Mouse (Mus musculus) stomach, postnatal 0 days (tissue): ENCODE results near the gene Arhgap17. TPM values are rescaled to one million over a fixed set of nuclear protein-coding genes. Genes with fewer than 3 reads are reported as not detected.

Source experiments
- ATAC-seq: fragments of 200-750 bp; cut with Nextera tagmentation; 2 replicates; pipeline ENCODE4 v1.8.0; 2017; ENCODE audit not compliant: low FRiP score, low TSS enrichment
- DNase-seq: peaks from one replicate; pipeline ENCODE4 v3.0.0-alpha.2; 2016; ENCODE audit warnings: low spot score
- H3K27ac ChIP-seq: fragments of 300-500 bp; sonication (generic); replicated peaks from 2 replicates; pipeline ENCODE4 v1.5.1; 2014; ENCODE audit warnings: mild to moderate bottlenecking, control low read depth
- H3K27me3 ChIP-seq: fragments of 300-500 bp; sonication (generic); 2 replicates; pipeline ENCODE4 v1.6.1; 2014; ENCODE audit warnings: low read length; ENCODE audit not compliant: control insufficient read depth, insufficient read depth
- H3K36me3 ChIP-seq: fragments of 300-500 bp; sonication (generic); 2 replicates; pipeline ENCODE4 v1.6.1; 2014; ENCODE audit warnings: low read length, mixed read lengths; ENCODE audit not compliant: control insufficient read depth, insufficient read depth
- H3K4me1 ChIP-seq: fragments of 300-500 bp; sonication (generic); replicated peaks from 2 replicates; pipeline ENCODE4 v1.6.1; 2014; ENCODE audit warnings: antibody characterized with exemption; ENCODE audit not compliant: control insufficient read depth, insufficient read depth
- H3K4me2 ChIP-seq: fragments of 300-500 bp; sonication (generic); replicated peaks from 2 replicates; pipeline ENCODE4 v1.6.1; 2014; ENCODE audit warnings: low read depth, mild to moderate bottlenecking, control low read depth, moderate library complexity
- H3K4me3 ChIP-seq: fragments of 300-500 bp; sonication (generic); 2 replicates; pipeline ENCODE4 v1.5.1; 2014; ENCODE audit warnings: low read depth, low read length, control low read depth
- H3K9ac ChIP-seq: fragments of 300-500 bp; sonication (generic); 2 replicates; pipeline ENCODE4 v1.6.1; 2014; ENCODE audit warnings: mild to moderate bottlenecking, low read length, control low read depth, mixed read lengths
- H3K9me3 ChIP-seq: fragments of 300-500 bp; sonication (generic); 2 replicates; pipeline ENCODE4 v1.6.1; 2016; ENCODE audit warnings: low read length; ENCODE audit not compliant: control insufficient read depth
- CTCF ChIP-seq: IDR thresholded peaks from 2 replicates; pipeline ENCODE4 v1.5.1; 2016; ENCODE audit warnings: antibody characterized with exemption, low read depth, mild to moderate bottlenecking, moderate library complexity
- EP300 ChIP-seq: optimal IDR thresholded peaks from 2 replicates; pipeline ENCODE3; 2016; ENCODE audit warnings: antibody characterized with exemption
- WGBS: fragments of 180-500 bp; shearing (Covaris S2); extraction: QIAGEN DNeasy Blood & Tissue Kit; methylation state at CpG from one replicate; pipeline ENCODE4 v1.1.7; 2014; 5-methylcytosine and 5-hydroxymethylcytosine counted together
- polyA plus RNA-seq: library from polyadenylated mRNA; unstranded; fragments of >200 nt; fragmentation: Nextera tagmentation; extraction: Ambion mirVana; gene quantifications from 2 replicates; pipeline ENCODE4 v1.2.1, GENCODE M21; 2015

Arhgap17 gene
- polyA plus RNA-seq, 1 experiment from 2014 or later = 8.0 TPM

DNA sequence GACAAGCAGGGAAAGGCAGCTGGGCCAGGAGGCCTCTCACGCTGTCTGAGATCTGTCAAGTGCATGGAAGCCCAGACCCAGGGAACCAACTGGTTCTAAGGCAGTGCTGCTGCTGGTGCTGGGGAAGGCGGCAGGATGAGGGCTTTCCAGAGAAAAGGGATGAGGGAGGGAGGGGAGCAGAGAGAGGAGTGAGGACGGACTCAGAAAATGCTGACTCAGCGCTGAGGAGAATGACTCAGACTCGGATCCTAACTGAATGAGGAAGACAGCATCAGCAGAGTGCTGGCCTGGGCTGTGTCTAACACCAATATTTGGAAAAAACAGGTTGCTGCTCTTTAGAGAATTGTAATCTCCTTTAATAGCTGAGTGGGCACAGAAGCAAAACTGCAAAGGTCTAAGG is 57.9 kb downstream of the Arhgap17 start:
- H3K4me2 ChIP-seq = no peak overlapping the region
- 70% methylated on average over 5 of the region's 5 CpGs for WGBS
- peaks cover 17% of the 10 kb centered on the region for H3K36me3 ChIP-seq
- no peaks in the 10 kb centered on the region for H3K4me1 ChIP-seq
- TF ChIP-seq CTCF (no peak), EP300 (no peak)
- no peaks in the 10 kb centered on the region for H3K9me3 ChIP-seq
- H3K9ac ChIP-seq = no peak overlapping the region
- no peaks in the 10 kb centered on the region for H3K27me3 ChIP-seq
- DNase-seq = no peak
- no peak overlapping the region for H3K4me3 ChIP-seq
- no peak for ATAC-seq
- H3K27ac ChIP-seq = no peak overlapping the region

DNA sequence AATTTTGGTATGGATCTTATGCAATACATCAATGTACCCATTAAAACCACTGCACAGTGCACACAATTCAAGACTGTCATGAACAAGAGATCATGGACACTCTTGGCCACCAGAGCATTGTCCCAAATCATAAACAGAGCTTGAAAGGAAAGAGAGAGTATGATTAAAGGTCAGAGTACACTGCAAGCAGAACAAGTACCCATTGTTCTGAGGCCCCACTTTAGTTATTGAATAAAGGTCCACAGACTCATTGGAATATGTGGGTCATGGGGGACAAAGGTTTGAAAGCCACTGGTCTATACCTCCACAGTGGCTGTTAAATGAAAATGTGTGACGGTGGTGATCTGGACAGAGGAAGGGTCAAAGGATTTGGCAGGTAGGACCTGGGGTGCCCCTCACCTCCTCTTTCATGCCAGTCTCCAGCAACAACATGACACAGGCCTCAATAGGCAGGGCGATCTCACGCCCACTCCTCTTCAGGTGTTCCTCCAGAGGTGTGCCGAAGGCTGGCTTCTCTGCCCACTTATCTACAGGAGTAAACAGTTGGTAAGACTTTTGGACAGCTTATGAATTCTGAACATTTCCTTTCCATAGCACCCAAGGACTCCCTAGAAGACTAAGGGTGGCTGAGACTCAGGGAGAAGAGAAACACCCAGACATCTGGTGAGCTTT is 61.7 kb downstream of the Arhgap17 start:
- Histone ChIP-seq H3K36me3 (peaks cover 13% of the 10 kb centered on the region), H3K9ac (no peak overlapping the region), H3K4me2 (no peak overlapping the region), H3K27ac (no peak overlapping the region), H3K9me3 (no peaks in the 10 kb centered on the region), H3K4me3 (no peak overlapping the region), H3K4me1 (no peaks in the 10 kb centered on the region), H3K27me3 (no peaks in the 10 kb centered on the region)
- DNase-seq (no peak), ATAC-seq (no peak)
- no peak for TF ChIP-seq EP300
- no peak for TF ChIP-seq CTCF
- 93% methylated on average over 4 of the region's 4 CpGs for WGBS

DNA sequence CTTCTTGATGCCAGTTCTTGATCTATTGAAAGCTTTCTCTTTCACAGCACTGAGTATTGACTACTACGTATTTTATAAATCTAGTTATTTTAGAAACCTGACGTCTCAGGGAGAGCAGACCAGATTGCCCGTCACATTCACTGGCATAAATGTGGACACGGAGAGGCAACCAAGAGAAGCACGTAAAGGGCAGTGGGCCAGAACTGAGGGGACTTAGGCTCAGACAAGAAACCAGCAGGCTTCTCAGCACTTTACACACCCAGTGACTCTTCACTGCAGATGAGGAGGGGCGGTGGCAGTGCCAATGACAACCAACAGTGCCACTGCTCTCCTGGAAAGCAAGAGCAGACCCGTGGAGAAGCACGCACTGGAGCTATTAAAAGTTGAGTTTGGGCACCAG is 62.5 kb downstream of the Arhgap17 start:
- H3K9ac ChIP-seq = no peak overlapping the region
- H3K4me2 ChIP-seq = no peak overlapping the region
- no peaks in the 10 kb centered on the region for H3K4me1 ChIP-seq
- ATAC-seq = no peak
- no peak overlapping the region for H3K27ac ChIP-seq
- no peaks in the 10 kb centered on the region for H3K9me3 ChIP-seq
- no peak for TF ChIP-seq CTCF
- no peak for TF ChIP-seq EP300
- WGBS = 95% methylated on average over 8 of the region's 8 CpGs
- peaks cover 9% of the 10 kb centered on the region for H3K36me3 ChIP-seq
- no peak overlapping the region for H3K4me3 ChIP-seq
- DNase-seq = no peak
- no peaks in the 10 kb centered on the region for H3K27me3 ChIP-seq

DNA sequence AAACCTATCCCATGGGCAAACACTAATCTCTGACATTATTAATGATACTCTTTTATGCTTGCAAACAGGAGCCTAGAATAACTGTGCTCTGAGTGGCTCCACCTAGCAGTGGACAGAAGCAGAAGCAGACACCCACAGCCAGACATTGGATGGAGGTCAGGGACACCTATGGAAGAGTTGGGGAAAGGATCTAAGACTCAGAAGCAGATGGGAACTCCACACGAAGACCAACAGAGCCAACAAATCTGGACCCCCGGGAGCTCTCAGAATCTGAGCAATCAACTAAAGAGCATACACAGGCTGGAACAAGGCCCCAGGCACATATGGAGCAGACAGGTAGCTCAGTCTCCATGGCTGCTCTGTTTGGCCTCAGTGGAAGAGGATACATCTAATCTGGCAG is 64.3 kb downstream of the Arhgap17 start:
- DNase-seq (no peak), ATAC-seq (no peak)
- H3K27ac ChIP-seq = no peak overlapping the region
- H3K36me3 ChIP-seq = peaks cover 10% of the 10 kb centered on the region; the same call in 1 of the 2 replicates
- TF ChIP-seq CTCF (no peak), EP300 (no peak)
- no peak overlapping the region for H3K4me3 ChIP-seq
- no peak overlapping the region for H3K4me2 ChIP-seq
- no peaks in the 10 kb centered on the region for H3K27me3 ChIP-seq
- no peak overlapping the region for H3K9ac ChIP-seq
- 92% methylated on average over 2 of the region's 2 CpGs for WGBS
- H3K9me3 ChIP-seq = no peaks in the 10 kb centered on the region
- H3K4me1 ChIP-seq = no peaks in the 10 kb centered on the region

DNA sequence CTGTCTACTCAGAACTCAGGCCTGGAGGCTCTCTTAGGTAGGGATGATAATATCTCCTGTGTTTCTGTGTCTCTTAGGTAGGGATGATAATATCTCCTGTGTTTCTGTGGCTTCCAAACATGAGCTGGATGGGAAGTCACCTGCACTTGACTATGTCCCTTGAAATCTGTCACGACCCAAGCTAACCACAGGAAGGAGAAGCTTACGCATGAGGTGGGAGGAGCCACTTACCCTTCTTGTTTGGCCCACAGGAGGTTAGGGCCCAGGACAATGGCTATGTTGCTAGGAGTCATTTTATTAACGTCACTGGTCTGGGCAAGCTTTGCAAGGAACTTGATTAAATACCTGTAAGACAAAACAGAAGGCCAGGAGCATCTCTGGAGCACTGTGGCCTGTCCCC is 69.5 kb downstream of the Arhgap17 start:
- peaks cover 17% of the 10 kb centered on the region; the same call in 1 of the 2 replicates for H3K36me3 ChIP-seq
- WGBS = 79% methylated on average over 3 of the region's 3 CpGs
- H3K27me3 ChIP-seq = no peaks in the 10 kb centered on the region
- H3K27ac ChIP-seq = no peak overlapping the region
- no peak overlapping the region for H3K9ac ChIP-seq
- H3K4me2 ChIP-seq = no peak overlapping the region
- no peak for ATAC-seq
- H3K9me3 ChIP-seq = no peaks in the 10 kb centered on the region
- no peak overlapping the region for H3K4me3 ChIP-seq
- H3K4me1 ChIP-seq = no peaks in the 10 kb centered on the region
- TF ChIP-seq CTCF = no peak
- no peak for DNase-seq

DNA sequence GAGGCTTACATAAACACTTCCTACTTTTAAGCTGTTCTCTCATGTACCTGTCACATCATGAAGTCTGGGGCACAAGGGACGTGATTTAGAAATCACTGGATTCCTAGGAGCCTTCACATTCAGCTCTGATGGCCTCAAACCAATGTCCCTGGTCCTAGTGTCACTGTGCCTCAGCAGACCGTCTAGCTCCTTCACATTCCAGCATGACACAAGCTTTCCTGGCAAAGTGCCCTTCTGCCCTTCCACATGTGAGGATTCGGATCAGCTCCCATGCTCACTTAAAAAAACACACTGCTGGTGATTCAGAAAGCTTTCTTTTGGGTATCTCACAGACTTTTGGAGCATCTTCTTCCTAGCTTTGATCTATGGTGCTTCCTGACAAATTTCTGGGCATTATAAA is 71.5 kb downstream of the Arhgap17 start:
- no peak overlapping the region for H3K27ac ChIP-seq
- DNase-seq (no peak), ATAC-seq (no peak)
- TF ChIP-seq EP300 = no peak
- TF ChIP-seq CTCF = no peak
- no peak overlapping the region for H3K4me3 ChIP-seq
- H3K9ac ChIP-seq = no peak overlapping the region
- H3K27me3 ChIP-seq = no peaks in the 10 kb centered on the region
- H3K4me1 ChIP-seq = no peaks in the 10 kb centered on the region
- H3K36me3 ChIP-seq = peaks cover 17% of the 10 kb centered on the region; the same call in 1 of the 2 replicates
- WGBS = 48% methylated on average over 3 of the region's 3 CpGs
- no peak overlapping the region for H3K4me2 ChIP-seq
- no peaks in the 10 kb centered on the region for H3K9me3 ChIP-seq
